Mouse (Mus musculus): Measurements from ENCODE around the gene Syt11. TPM values are rescaled to one million over a fixed set of nuclear protein-coding genes. Genes with fewer than 3 reads are reported as not detected.

The Syt11 gene
- polyA plus RNA-seq, 1 experiment from 2014 or later: 9.1 TPM

DNA sequence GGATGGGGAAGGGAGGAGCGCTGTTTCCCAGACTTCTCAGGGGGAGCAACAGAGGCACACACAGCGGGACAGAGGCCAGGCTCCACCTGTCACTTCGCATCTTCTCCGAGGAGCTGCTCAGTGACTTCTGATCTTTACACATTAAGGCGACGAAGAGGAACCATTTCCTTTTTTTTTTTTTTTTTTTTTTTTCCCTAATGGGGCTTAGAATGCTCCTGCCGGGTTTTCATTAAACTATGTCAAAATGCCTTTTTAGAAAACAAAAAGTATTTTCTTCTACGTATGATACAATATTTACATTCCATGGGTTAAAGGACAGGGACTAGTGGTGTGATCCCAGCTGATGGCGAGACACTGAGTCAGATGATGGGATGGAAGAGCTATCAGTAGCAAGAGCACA lies 29.4 kb downstream of the Syt11 start:
- 78% methylated on average over 9 of the region's 9 CpGs for WGBS
- H3K4me3 ChIP-seq (replicated peaks; ENCODE audit: low read depth, low read length): no peak overlapping the region
- DNase-seq (ENCODE audit: low spot score): no peak
- H3K27ac ChIP-seq: no peak overlapping the region
- H3K4me2 ChIP-seq (ENCODE audit: low read length): no peak overlapping the region
- H3K27me3 ChIP-seq (ENCODE audit: insufficient read depth, low read length): no peaks in the 10 kb centered on the region
- no peak for TF ChIP-seq CTCF (IDR thresholded peaks at IDR 0.05; ENCODE audit: low read depth)
- H3K36me3 ChIP-seq (ENCODE audit: insufficient read depth, low read length): no peaks in the 10 kb centered on the region
- peaks cover 6% of the 10 kb centered on the region; the same call in 1 of the 2 replicates for H3K9me3 ChIP-seq (replicated peaks; ENCODE audit: low read length)
- no peak for ATAC-seq (replicated peaks; ENCODE audit: low FRiP score, low read depth)
- no peak overlapping the region for H3K9ac ChIP-seq (ENCODE audit: low read depth, low read length)
- H3K4me1 ChIP-seq (replicated peaks; ENCODE audit: insufficient read depth, low read length): no peaks in the 10 kb centered on the region

- TF ChIP-seq CTCF (IDR thresholded peaks at IDR 0.05; ENCODE audit: low read depth): peak; percentile 41
- DNase-seq (ENCODE audit: low spot score) (no peak), ATAC-seq (replicated peaks; ENCODE audit: low FRiP score, low read depth) (no peak)
- Histone ChIP-seq H3K4me3 (replicated peaks; ENCODE audit: low read depth, low read length) (no peak overlapping the region), H3K27ac (no peak overlapping the region), H3K27me3 (ENCODE audit: insufficient read depth, low read length) (no peaks in the 10 kb centered on the region), H3K36me3 (ENCODE audit: insufficient read depth, low read length) (no peaks in the 10 kb centered on the region), H3K9me3 (replicated peaks; ENCODE audit: low read length) (no peaks in the 10 kb centered on the region), H3K4me2 (ENCODE audit: low read length) (no peak overlapping the region), H3K4me1 (replicated peaks; ENCODE audit: insufficient read depth, low read length) (no peaks in the 10 kb centered on the region), H3K9ac (ENCODE audit: low read depth, low read length) (no peak overlapping the region)
- 92% methylated on average over 3 of the region's 3 CpGs for WGBS
Observed at GRCm38 (mm10) chr3:88740147-88740546, 34.8 kb downstream of the Syt11 start.

GRCm38 (mm10) chr3:88738641-88739040 lies 36.3 kb downstream of the Syt11 start:
- 48% methylated on average over 3 of the region's 3 CpGs for WGBS
- Histone ChIP-seq H3K36me3 (ENCODE audit: insufficient read depth, low read length) (no peaks in the 10 kb centered on the region), H3K4me1 (replicated peaks; ENCODE audit: insufficient read depth, low read length) (no peaks in the 10 kb centered on the region), H3K4me3 (replicated peaks; ENCODE audit: low read depth, low read length) (no peak overlapping the region), H3K9me3 (replicated peaks; ENCODE audit: low read length) (no peaks in the 10 kb centered on the region), H3K27ac (no peak overlapping the region), H3K27me3 (ENCODE audit: insufficient read depth, low read length) (no peaks in the 10 kb centered on the region), H3K4me2 (ENCODE audit: low read length) (no peak overlapping the region), H3K9ac (ENCODE audit: low read depth, low read length) (no peak overlapping the region)
- TF ChIP-seq CTCF (IDR thresholded peaks at IDR 0.05; ENCODE audit: low read depth): peak; percentile 80
- no peak for ATAC-seq (replicated peaks; ENCODE audit: low FRiP score, low read depth)
- peak; percentile 57 for DNase-seq (ENCODE audit: low spot score)

DNA sequence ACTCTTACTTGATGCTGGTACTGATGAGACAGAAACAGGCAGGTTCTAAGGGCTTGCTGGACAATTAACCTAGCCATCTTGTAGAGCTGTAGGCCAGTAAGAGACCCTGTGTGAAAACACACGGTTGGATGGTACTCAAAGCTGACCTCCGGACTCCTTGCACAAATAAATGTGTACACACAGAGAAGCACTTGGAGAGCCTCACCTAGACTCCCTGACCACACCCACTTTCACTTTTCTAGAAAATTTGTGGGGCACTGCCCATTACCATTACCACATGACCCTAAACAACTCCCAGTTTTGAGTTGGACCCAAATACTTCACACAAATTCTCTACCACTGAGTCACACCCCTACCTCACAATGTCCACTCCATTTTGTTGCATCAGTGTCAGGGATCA lies 38.4 kb downstream of the Syt11 start:
- no peak overlapping the region for H3K27ac ChIP-seq
- WGBS: 56% methylated on average over 2 of the region's 2 CpGs
- no peak overlapping the region for H3K4me3 ChIP-seq (replicated peaks; ENCODE audit: low read depth, low read length)
- no peaks in the 10 kb centered on the region for H3K4me1 ChIP-seq (replicated peaks; ENCODE audit: insufficient read depth, low read length)
- DNase-seq (ENCODE audit: low spot score): no peak
- H3K9me3 ChIP-seq (replicated peaks; ENCODE audit: low read length): no peaks in the 10 kb centered on the region
- no peak for TF ChIP-seq CTCF (IDR thresholded peaks at IDR 0.05; ENCODE audit: low read depth)
- no peaks in the 10 kb centered on the region for H3K27me3 ChIP-seq (ENCODE audit: insufficient read depth, low read length)
- no peaks in the 10 kb centered on the region for H3K36me3 ChIP-seq (ENCODE audit: insufficient read depth, low read length)
- no peak for ATAC-seq (replicated peaks; ENCODE audit: low FRiP score, low read depth)
- no peak overlapping the region for H3K4me2 ChIP-seq (ENCODE audit: low read length)
- no peak overlapping the region for H3K9ac ChIP-seq (ENCODE audit: low read depth, low read length)

- 50% methylated on average over 2 of the region's 2 CpGs for WGBS
- DNase-seq (ENCODE audit: low spot score) (peak; percentile 59), ATAC-seq (replicated peaks; ENCODE audit: low FRiP score, low read depth) (peak; percentile 93)
- Histone ChIP-seq H3K4me2 (ENCODE audit: low read length) (no peak overlapping the region), H3K36me3 (ENCODE audit: insufficient read depth, low read length) (peaks cover 16% of the 10 kb centered on the region; the same call in 1 of the 2 replicates), H3K4me1 (replicated peaks; ENCODE audit: insufficient read depth, low read length) (0 out of 2 replicates have a peak, but pooled peaks cover 8% of the 10 kb centered on the region), H3K27ac (no peak overlapping the region), H3K9me3 (replicated peaks; ENCODE audit: low read length) (no peaks in the 10 kb centered on the region; the same call in 1 of the 2 replicates), H3K9ac (ENCODE audit: low read depth, low read length) (no peak overlapping the region), H3K27me3 (ENCODE audit: insufficient read depth, low read length) (no peaks in the 10 kb centered on the region), H3K4me3 (replicated peaks; ENCODE audit: low read depth, low read length) (no peak overlapping the region)
- peak; percentile 28; the same call in 1 of the 2 replicates for TF ChIP-seq CTCF (IDR thresholded peaks at IDR 0.05; ENCODE audit: low read depth)
Observed at GRCm38 (mm10) chr3:88719098-88719497, 55.9 kb downstream of the Syt11 start.

- no peak overlapping the region for H3K27ac ChIP-seq
- 41% methylated on average over 1 of the region's 1 CpGs for WGBS
- 0 out of 2 replicates have a peak overlapping the region, but pooled peaks have one; percentile 2 for H3K4me3 ChIP-seq (replicated peaks; ENCODE audit: low read depth, low read length)
- peak overlapping the region; percentile 27 for H3K4me2 ChIP-seq (ENCODE audit: low read length)
- peaks cover 23% of the 10 kb centered on the region; the same call in 1 of the 2 replicates for H3K36me3 ChIP-seq (ENCODE audit: insufficient read depth, low read length)
- H3K27me3 ChIP-seq (ENCODE audit: insufficient read depth, low read length): no peaks in the 10 kb centered on the region
- no peaks in the 10 kb centered on the region for H3K9me3 ChIP-seq (replicated peaks; ENCODE audit: low read length)
- TF ChIP-seq CTCF (IDR thresholded peaks at IDR 0.05; ENCODE audit: low read depth): no peak
- no peak for ATAC-seq (replicated peaks; ENCODE audit: low FRiP score, low read depth)
- DNase-seq (ENCODE audit: low spot score): peak; percentile 22
- H3K4me1 ChIP-seq (replicated peaks; ENCODE audit: insufficient read depth, low read length): 0 out of 2 replicates have a peak, but pooled peaks cover 8% of the 10 kb centered on the region
- H3K9ac ChIP-seq (ENCODE audit: low read depth, low read length): no peak overlapping the region
Observed at GRCm38 (mm10) chr3:88717831-88718230, 57.1 kb downstream of the Syt11 start.

Measured in kidney, postnatal 0 days (tissue).